Mouse (Mus musculus): Measurements from ENCODE around the gene Vwa7. TPM values are rescaled to one million over a fixed set of nuclear protein-coding genes. Genes with fewer than 3 reads are reported as not detected.

Gene Vwa7
- polyA plus RNA-seq, 3 experiments from 2014 or later, result 0.10 to 0.28 TPM; not detected in 1

GRCm38 (mm10) chr17:35047688-35048087 lies 31.3 kb downstream of the Vwa7 start:
- ATAC-seq, result no peak

- peak; percentile 18 for ATAC-seq
These were observed 32.0 kb downstream of the Vwa7 start for GRCm38 (mm10) chr17:35048149-35048931.

- ATAC-seq, result no peak
These were observed 32.6 kb downstream of the Vwa7 start for GRCm38 (mm10) chr17:35048932-35049440.

GRCm38 (mm10) chr17:35049561-35050016 lies 33.2 kb downstream of the Vwa7 start, which contains the start of gene Clic1:
Gene Clic1 (plus strand): TSS chr17:35049966.
- no peak for ATAC-seq

- ATAC-seq, result no peak
These were observed 33.9 kb downstream of the Vwa7 start for GRCm38 (mm10) chr17:35050126-35050750.

- peak; percentile 82 for ATAC-seq
These were observed 35.0 kb downstream of the Vwa7 start for GRCm38 (mm10) chr17:35051156-35052086.

- no peak for ATAC-seq
These were observed 36.0 kb downstream of the Vwa7 start for GRCm38 (mm10) chr17:35052271-35052798.

- ATAC-seq, result no peak
These were observed 39.5 kb downstream of the Vwa7 start for GRCm38 (mm10) chr17:35055691-35056495.

- ATAC-seq, result no peak
These were observed 40.7 kb downstream of the Vwa7 start for GRCm38 (mm10) chr17:35057090-35057489.

- no peak for ATAC-seq
These were observed 41.9 kb downstream of the Vwa7 start for GRCm38 (mm10) chr17:35058316-35058715.

- ATAC-seq, result peak; percentile 87
These were observed 42.8 kb downstream of the Vwa7 start, which contains the start of gene Ddah2 for GRCm38 (mm10) chr17:35058911-35059892. Gene Ddah2 (plus strand): TSS chr17:35059035.

GRCm38 (mm10) chr17:35060071-35060470 lies 43.7 kb downstream of the Vwa7 start:
- no peak for ATAC-seq

GRCm38 (mm10) chr17:35060737-35061297 lies 44.4 kb downstream of the Vwa7 start:
- ATAC-seq, result no peak

- ATAC-seq, result no peak
These were observed 44.9 kb downstream of the Vwa7 start for GRCm38 (mm10) chr17:35061299-35061698.

GRCm38 (mm10) chr17:35063466-35063865 lies 47.1 kb downstream of the Vwa7 start:
- ATAC-seq, result no peak

GRCm38 (mm10) chr17:35064378-35064877 lies 48.0 kb downstream of the Vwa7 start:
- no peak for ATAC-seq

GRCm38 (mm10) chr17:35064951-35065947 lies 48.9 kb downstream of the Vwa7 start, which contains the start of gene Ly6g6c:
Gene Ly6g6c (plus strand): TSS chr17:35065388.
- ATAC-seq, result no peak

- no peak for ATAC-seq
These were observed 49.7 kb downstream of the Vwa7 start, which contains the start of gene Mpig6b for GRCm38 (mm10) chr17:35066084-35066483. Gene Mpig6b (minus strand): TSS chr17:35066184.
